Mouse (Mus musculus) cerebellum, postnatal 36 days (tissue): ENCODE data around the gene Spag6.

Experiments
- DNase-seq, 2 experiments: peaks; one replicate each; pipeline ENCODE4 v3.0.0; 2021 to 2022; ENCODE audit warnings: mixed read lengths in 2 of 2

The Spag6 gene

GRCm38 (mm10) chr2:18734394-18735127 lies 40.7 kb downstream of the Spag6 start:
- no peak for DNase-seq

DNA sequence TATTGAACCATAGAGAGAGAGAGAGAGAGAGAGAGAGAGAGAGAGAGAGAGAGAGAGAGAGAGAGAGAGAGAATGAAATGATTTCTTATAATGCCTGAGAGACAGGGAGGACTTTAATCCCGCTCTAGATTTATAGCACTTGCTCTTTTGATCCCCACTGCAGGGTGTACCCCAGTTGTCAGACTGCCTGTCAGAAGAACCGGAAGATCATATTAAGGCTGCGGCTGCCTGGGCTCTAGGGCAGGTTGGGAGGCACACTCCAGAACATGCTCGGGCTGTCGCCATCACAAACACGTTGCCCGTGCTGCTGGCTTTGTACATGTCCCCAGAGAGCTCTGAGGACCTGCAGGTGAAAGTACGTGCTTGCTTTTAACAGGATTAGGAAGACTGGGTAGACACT lies 43.2 kb downstream of the Spag6 start:
- no peak for DNase-seq

DNA sequence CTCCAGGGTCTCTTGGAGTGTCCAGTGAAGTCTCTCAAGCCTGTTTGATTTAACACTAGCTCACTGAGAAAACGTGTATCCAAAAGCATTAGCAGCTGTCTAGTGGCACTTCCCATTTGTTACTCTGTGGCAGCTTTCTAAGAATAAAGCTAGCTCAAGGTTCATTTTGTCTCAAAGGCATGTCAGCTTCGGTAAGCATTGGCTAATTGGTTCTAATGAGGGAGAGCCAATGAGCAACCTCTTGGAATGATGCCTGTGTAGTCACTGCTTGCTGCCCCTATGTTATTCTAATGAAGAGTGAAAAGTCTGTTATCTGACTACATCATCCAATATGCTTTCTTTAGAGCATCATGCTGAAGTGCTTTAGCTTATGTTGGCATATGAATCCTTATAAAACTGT lies 45.4 kb downstream of the Spag6 start:
- no peak for DNase-seq

DNA sequence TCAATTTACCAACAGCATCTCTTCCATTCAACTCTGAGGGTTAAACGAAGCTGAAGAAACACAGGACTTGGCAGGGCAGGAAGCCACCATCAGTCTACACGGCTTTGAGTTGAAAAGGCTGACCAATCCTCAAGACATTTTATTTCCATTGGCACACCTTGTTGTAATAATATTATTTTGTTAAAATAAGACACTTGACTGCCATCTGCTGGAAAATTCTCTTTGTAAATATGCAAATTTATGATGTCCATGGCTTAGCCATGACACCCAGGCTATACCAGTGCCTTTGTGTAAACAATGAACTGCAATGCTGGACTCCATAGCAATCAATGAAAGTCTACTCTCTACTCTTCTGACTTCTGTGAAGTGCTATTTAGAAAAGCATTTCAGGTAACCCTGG lies 62.3 kb downstream of the Spag6 start:
- no peak for DNase-seq

GRCm38 (mm10) chr2:18764846-18765245 lies 71.0 kb downstream of the Spag6 start:
- no peak for DNase-seq

DNA sequence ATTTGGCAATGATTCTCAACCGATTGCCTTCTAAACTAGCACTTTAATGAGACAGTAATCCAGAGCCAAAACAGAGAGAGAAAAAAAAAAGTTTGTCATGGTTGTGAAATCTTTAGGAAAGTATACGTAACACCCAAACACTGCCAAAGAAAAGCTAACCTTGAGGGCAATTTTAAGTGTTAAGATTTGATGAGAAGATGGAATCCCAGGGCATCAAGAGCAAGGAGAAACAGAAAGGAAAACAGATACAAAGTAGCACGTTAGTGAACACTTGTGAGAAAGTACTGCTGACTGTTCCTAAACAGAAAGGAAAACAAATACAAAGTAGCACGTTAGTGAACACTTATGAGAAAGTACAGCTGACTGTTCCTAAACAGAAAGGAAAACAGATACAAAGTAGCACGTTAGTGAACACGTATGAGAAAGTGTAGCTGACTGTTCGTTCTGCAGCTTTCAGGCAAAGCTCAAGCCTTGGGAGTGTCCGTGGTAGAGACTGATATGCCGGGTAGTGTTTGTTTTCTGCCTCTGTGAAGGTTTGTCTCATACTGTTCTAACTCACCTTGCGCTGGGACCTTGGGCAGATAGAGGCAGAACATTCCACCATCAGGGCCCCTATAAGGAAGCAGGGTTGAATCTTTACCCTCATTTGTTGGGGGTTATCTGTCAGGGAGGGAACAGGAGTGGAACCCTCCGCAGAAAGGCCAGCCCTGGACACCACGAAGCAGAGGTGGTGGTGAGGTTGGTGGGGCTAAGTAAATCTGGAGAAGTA lies 71.8 kb downstream of the Spag6 start:
- DNase-seq = no peak

DNA sequence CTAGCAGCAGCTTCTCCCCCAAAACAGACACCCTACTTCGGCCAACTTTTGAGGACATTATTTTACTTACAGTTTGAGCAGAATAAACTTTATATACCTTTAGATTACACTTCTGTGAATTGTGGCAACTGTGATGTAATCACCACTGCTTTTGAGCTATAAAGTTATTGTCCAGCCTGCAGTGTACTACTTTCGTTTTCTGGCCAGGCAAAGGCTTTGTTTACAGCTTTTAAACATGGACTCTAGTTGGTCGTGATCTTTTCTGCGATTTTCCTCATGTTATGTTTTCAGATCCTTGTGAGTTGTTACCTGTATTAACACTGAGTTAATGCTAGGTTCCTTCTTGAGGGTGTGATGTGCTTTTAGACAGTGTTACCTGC lies 72.6 kb downstream of the Spag6 start:
- no peak for DNase-seq

DNA sequence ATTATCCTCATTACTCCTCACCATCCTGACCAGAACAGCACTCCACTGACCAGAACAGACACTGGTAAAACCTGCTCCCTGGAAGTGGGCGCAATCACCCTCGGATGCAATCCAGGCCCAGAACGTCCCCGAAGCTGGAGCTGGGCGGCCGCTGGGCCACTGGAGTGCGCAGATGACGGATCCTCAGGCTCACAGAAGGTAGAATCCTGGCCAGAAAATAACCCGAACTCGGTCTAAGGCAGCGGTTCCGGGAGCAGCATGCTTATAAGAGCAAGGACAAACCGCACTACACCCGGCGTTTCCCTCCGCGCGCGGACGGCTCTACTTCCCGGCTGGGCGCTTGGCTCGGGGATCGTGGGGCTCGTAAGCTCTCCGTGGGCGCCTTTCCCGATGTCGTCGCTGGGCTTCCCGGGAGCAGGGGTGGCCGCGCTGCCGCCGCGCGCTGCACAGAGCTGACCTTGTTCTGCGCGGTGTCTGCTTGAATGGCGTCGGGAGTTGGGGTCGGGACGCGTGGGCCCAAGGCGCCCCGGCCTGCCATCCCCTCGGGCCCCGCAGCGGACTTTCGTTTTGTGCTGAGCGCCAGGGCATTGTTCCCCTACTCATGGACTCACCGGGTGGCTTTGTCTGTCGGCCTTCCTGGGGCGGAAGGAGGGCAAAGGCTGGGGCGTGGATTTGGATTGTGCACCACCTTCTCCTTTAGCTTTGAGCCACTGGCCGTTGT lies 73.1 kb downstream of the Spag6 start:
- peak; percentile 78 for DNase-seq

GRCm38 (mm10) chr2:18768414-18768813 lies 74.6 kb downstream of the Spag6 start:
- no peak for DNase-seq

- DNase-seq = no peak
These were observed 78.6 kb downstream of the Spag6 start for GRCm38 (mm10) chr2:18772413-18772812.

GRCm38 (mm10) chr2:18774326-18774725 lies 80.5 kb downstream of the Spag6 start:
- DNase-seq = no peak

DNA sequence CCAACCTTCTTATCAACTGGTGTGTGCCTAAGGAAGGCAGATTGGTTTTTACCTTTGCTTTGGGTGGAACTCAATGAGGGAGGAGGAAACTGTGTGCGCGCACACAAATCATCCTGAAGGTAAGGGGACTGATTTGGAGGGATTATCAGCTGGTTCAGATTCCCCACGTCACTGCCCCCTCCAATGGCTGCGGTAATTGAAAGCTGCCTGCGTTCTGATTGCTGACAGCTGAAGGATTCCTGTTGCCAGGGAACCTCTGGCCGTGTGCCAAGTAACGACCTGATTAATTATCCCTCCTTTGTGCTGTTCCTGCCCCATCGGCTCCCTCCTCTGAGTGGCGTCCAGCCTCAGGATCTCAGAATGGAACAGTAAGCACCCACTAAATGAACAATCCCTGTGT lies 84.4 kb downstream of the Spag6 start:
- DNase-seq = peak in 1 of 2 experiments; percentile 9

- DNase-seq = no peak
These were observed 86.0 kb downstream of the Spag6 start for GRCm38 (mm10) chr2:18779830-18780229.

DNA sequence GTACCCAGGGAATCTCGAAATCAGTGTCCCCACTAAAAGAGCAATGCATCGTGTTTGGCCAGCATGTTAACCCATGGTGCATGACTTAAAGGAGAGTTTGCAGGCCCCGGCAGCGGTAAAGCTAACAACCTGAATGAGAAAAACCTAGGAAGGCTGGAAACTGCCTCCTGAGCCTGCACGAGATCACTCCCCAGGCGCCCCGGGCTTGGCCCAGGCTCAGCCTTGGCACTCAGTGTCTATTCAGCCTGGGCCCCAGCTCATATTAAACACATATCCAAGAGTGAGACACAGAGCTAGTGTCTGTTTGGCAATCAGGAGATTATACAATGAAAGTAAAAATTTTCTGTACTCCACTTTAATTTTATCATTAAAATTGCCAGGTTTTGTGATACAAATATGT lies 87.5 kb downstream of the Spag6 start:
- DNase-seq = no peak

- DNase-seq = no peak
These were observed 100.4 kb downstream of the Spag6 start for GRCm38 (mm10) chr2:18794261-18794660.

DNA sequence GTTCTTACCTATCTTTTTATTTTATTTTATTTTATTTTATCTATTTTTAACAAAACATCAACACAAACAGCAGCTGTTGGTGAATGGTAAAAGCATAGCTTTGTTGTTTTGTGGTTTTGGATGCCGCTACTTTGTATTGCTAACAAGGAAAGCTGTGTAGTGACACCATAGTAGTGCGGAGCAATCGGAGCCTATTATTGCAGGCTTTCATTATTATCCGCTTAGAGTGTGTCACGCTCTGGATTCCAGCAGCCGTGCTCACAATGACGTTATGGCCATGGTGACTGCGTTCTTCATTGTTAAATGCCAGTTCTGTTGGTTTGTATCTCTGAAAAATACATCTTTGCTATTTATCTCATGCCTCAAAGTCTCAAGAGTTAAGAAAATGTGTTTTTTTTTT lies 103.9 kb downstream of the Spag6 start:
- DNase-seq = no peak

- DNase-seq = no peak
These were observed 105.6 kb downstream of the Spag6 start for GRCm38 (mm10) chr2:18799265-18799965.
